Mouse (Mus musculus) MEL (cell line): Measurements from ENCODE around the gene Ifitm6. TPM values are rescaled to one million over a fixed set of nuclear protein-coding genes. Genes with fewer than 3 reads are reported as not detected.

Source experiments
- DNase-seq: peaks from one replicate; pipeline ENCODE4 v3.0.0; 2011; ENCODE audit warnings: low read depth, low spot score
- H3K27ac ChIP-seq: 2 replicates; pipeline ENCODE4 v1.5.1; 2012; ENCODE audit warnings: low read depth, mild to moderate bottlenecking, control low read depth, low read length, moderate library complexity; ENCODE audit not compliant: control insufficient read depth
- H3K27me3 ChIP-seq, 2 experiments: fragments of 150-350 bp in 1 of 2; sonication (generic) in 1 of 2; 2 replicates each; pipeline ENCODE4 v1.6.1; 2012; ENCODE audit warnings: low read length in 2 of 2, mild to moderate bottlenecking in 2 of 2, improper control_type of control experiment in 1 of 2, moderate library complexity in 1 of 2; ENCODE audit not compliant: insufficient read depth in 2 of 2, control insufficient read depth in 1 of 2
- H3K36me3 ChIP-seq, 2 experiments: 2 replicates each; pipeline ENCODE4 v1.6.1; 2012 to 2014; ENCODE audit warnings: low read length in 2 of 2, improper control_type of control experiment in 1 of 2, inconsistent platforms in 1 of 2, mild to moderate bottlenecking in 1 of 2; ENCODE audit not compliant: insufficient read depth in 2 of 2, control insufficient read depth in 1 of 2
- H3K4me1 ChIP-seq, 2 experiments: fragments of 150-350 bp in 1 of 2; sonication (generic) in 1 of 2; 2 replicates each; pipeline ENCODE4 v1.6.1; 2012; ENCODE audit warnings: low read length in 2 of 2, improper control_type of control experiment in 1 of 2, mild to moderate bottlenecking in 1 of 2; ENCODE audit not compliant: insufficient read depth in 2 of 2, control insufficient read depth in 1 of 2
- H3K4me3 ChIP-seq, 2 experiments: fragments of 150-350 bp in 1 of 2; sonication (generic) in 1 of 2; 2 replicates each; pipeline ENCODE4 v1.5.1; 2012; ENCODE audit warnings: low read depth in 2 of 2, low read length in 2 of 2, mild to moderate bottlenecking in 2 of 2, moderate library complexity in 2 of 2, control low read depth in 1 of 2, improper control_type of control experiment in 1 of 2; ENCODE audit not compliant: control insufficient read depth in 1 of 2, insufficient read depth in 1 of 2
- H3K79me2 ChIP-seq: 2 replicates; pipeline ENCODE4 v1.6.1; 2012; ENCODE audit warnings: mild to moderate bottlenecking, low read length, moderate library complexity; ENCODE audit not compliant: control insufficient read depth, poor library complexity, insufficient read depth
- H3K9ac ChIP-seq: 2 replicates; pipeline ENCODE4 v1.6.1; 2012; ENCODE audit warnings: low read depth, mild to moderate bottlenecking, control low read depth, low read length, moderate library complexity; ENCODE audit not compliant: control insufficient read depth, poor library complexity, severe bottlenecking
- H3K9me3 ChIP-seq: fragments of 150-350 bp; sonication (generic); replicated peaks from 2 replicates; pipeline ENCODE4 v1.6.1; 2012; ENCODE audit warnings: mild to moderate bottlenecking, low read length, improper control_type of control experiment, moderate library complexity; ENCODE audit not compliant: insufficient read depth
- CHD1 ChIP-seq: IDR thresholded peaks from 2 replicates; pipeline ENCODE4 v1.6.1; 2012; ENCODE audit warnings: low read depth, mild to moderate bottlenecking, inconsistent platforms, low read length, improper control_type of control experiment
- CHD2 ChIP-seq: IDR thresholded peaks from 2 replicates; pipeline ENCODE4 v1.6.1; 2011; ENCODE audit warnings: low read length, improper control_type of control experiment
- CTCF ChIP-seq, 3 experiments: IDR thresholded peaks in 2 of 3; conservative IDR thresholded peaks in 1 of 3; 2 replicates each; pipeline ENCODE4 v1.5.1; 2011 to 2012; ENCODE audit warnings: low read length in 3 of 3, low read depth in 2 of 3, mild to moderate bottlenecking in 2 of 3, improper control_type of control experiment in 1 of 3, inconsistent platforms in 1 of 3, mixed read lengths in 1 of 3, moderate library complexity in 1 of 3; ENCODE audit not compliant: control insufficient read depth in 1 of 3, insufficient read depth in 1 of 3, poor library complexity in 1 of 3, severe bottlenecking in 1 of 3
- E2F4 ChIP-seq: IDR thresholded peaks from 2 replicates; pipeline ENCODE4 v1.6.1; 2011; ENCODE audit warnings: low read depth, low read length, improper control_type of control experiment, borderline replicate concordance
- EP300 ChIP-seq, 2 experiments: IDR thresholded peaks; 2 replicates each; pipeline ENCODE4 v1.6.1; 2011; ENCODE audit warnings: improper control_type of control experiment in 2 of 2, low read length in 2 of 2, low read depth in 1 of 2, mild to moderate bottlenecking in 1 of 2
- GABPA ChIP-seq: IDR thresholded peaks from 2 replicates; pipeline ENCODE4 v1.6.1; 2012; ENCODE audit warnings: low read depth, mild to moderate bottlenecking, inconsistent platforms, low read length, improper control_type of control experiment, moderate library complexity
- GATA1 ChIP-seq: IDR thresholded peaks from 2 replicates; pipeline ENCODE4 v1.6.1; 2011; ENCODE audit warnings: low read depth, low read length, improper control_type of control experiment
- HCFC1 ChIP-seq: IDR thresholded peaks from 2 replicates; pipeline ENCODE4 v1.6.1; 2012; ENCODE audit warnings: low read depth, mild to moderate bottlenecking, inconsistent platforms, low read length, improper control_type of control experiment, moderate library complexity
- JUND ChIP-seq: IDR thresholded peaks from 2 replicates; pipeline ENCODE4 v1.6.1; 2011; ENCODE audit warnings: low read depth, mild to moderate bottlenecking, improper control_type of control experiment, low read length
- MEF2A ChIP-seq: IDR thresholded peaks from 2 replicates; pipeline ENCODE4 v1.6.1; 2014; ENCODE audit warnings: low read depth, mild to moderate bottlenecking, inconsistent platforms, low read length, improper control_type of control experiment; ENCODE audit not compliant: poor library complexity, insufficient replicate concordance, severe bottlenecking; ENCODE audit errors: extremely low read depth
- MXI1 ChIP-seq: IDR thresholded peaks from 2 replicates; pipeline ENCODE4 v1.6.1; 2011; ENCODE audit warnings: mild to moderate bottlenecking, low read depth, low read length, improper control_type of control experiment
- MYC ChIP-seq: IDR thresholded peaks from 2 replicates; pipeline ENCODE4 v1.6.1; 2011; ENCODE audit warnings: low read depth, mild to moderate bottlenecking, low read length, improper control_type of control experiment, moderate library complexity
- NRF1 ChIP-seq: IDR thresholded peaks from 2 replicates; pipeline ENCODE4 v1.6.1; 2014; ENCODE audit warnings: low read depth, mild to moderate bottlenecking, inconsistent platforms, low read length, improper control_type of control experiment, moderate library complexity; ENCODE audit not compliant: poor library complexity, insufficient read depth, severe bottlenecking
- RAD21 ChIP-seq: IDR thresholded peaks from 2 replicates; pipeline ENCODE4 v1.6.1; 2011; ENCODE audit warnings: mild to moderate bottlenecking, low read depth, low read length, improper control_type of control experiment
- RCOR1 ChIP-seq: IDR thresholded peaks from 2 replicates; pipeline ENCODE4 v1.6.1; 2012; ENCODE audit warnings: low read depth, mild to moderate bottlenecking, inconsistent platforms, low read length, improper control_type of control experiment
- SIN3A ChIP-seq: IDR thresholded peaks from 2 replicates; pipeline ENCODE4 v1.6.1; 2012; ENCODE audit warnings: low read length, improper control_type of control experiment, inconsistent platforms
- TAL1 ChIP-seq: IDR thresholded peaks from 2 replicates; pipeline ENCODE4 v1.6.1; 2012; ENCODE audit warnings: mild to moderate bottlenecking, inconsistent platforms, low read length, moderate library complexity, mixed read lengths
- TCF12 ChIP-seq: IDR thresholded peaks from 2 replicates; pipeline ENCODE4 v1.6.1; 2014; ENCODE audit warnings: low read depth, mild to moderate bottlenecking, inconsistent platforms, low read length, improper control_type of control experiment, moderate library complexity
- USF2 ChIP-seq, 2 experiments: IDR thresholded peaks; 2 replicates each; pipeline ENCODE4 v1.6.1; 2011 to 2012; ENCODE audit warnings: improper control_type of control experiment in 2 of 2, low read length in 2 of 2, borderline replicate concordance in 1 of 2, inconsistent platforms in 1 of 2, low read depth in 1 of 2, mild to moderate bottlenecking in 1 of 2; ENCODE audit not compliant: insufficient read depth in 1 of 2
- ZKSCAN1 ChIP-seq: IDR thresholded peaks from 2 replicates; pipeline ENCODE4 v1.6.1; 2012; ENCODE audit warnings: low read depth, mild to moderate bottlenecking, inconsistent platforms, low read length, improper control_type of control experiment, moderate library complexity
- ZMIZ1 ChIP-seq: IDR thresholded peaks from 2 replicates; pipeline ENCODE4 v1.6.1; 2012; ENCODE audit warnings: low read depth, mild to moderate bottlenecking, inconsistent platforms, low read length, improper control_type of control experiment, moderate library complexity
- ZNF384 ChIP-seq: IDR thresholded peaks from 2 replicates; pipeline ENCODE4 v1.6.1; 2012; ENCODE audit warnings: low read depth, mild to moderate bottlenecking, inconsistent platforms, low read length, improper control_type of control experiment
- polyA plus RNA-seq, 2 experiments: library from polyadenylated mRNA; stranded (reverse) in 1 of 2; unstranded in 1 of 2; fragments of >175 nt in 1 of 2; fragments of >200 nt in 1 of 2; gene quantifications; 2 replicates each; pipeline versions ENCODE4 v1.2.1 to v1.2.4; 2012; ENCODE audit warnings: low replicate concordance in 2 of 2, low read depth in 1 of 2; ENCODE audit not compliant: insufficient read length in 2 of 2, insufficient read depth in 1 of 2, missing spikeins in 1 of 2
- total RNA-seq: library from RNA; depleted of rRNA; stranded (reverse); fragments of 300-350 nt; gene quantifications from 2 replicates; pipeline ENCODE4 v1.2.3, GENCODE M21; 2012

Ifitm6 gene
- total and polyA plus RNA-seq, 3 experiments, result not detected

DNA sequence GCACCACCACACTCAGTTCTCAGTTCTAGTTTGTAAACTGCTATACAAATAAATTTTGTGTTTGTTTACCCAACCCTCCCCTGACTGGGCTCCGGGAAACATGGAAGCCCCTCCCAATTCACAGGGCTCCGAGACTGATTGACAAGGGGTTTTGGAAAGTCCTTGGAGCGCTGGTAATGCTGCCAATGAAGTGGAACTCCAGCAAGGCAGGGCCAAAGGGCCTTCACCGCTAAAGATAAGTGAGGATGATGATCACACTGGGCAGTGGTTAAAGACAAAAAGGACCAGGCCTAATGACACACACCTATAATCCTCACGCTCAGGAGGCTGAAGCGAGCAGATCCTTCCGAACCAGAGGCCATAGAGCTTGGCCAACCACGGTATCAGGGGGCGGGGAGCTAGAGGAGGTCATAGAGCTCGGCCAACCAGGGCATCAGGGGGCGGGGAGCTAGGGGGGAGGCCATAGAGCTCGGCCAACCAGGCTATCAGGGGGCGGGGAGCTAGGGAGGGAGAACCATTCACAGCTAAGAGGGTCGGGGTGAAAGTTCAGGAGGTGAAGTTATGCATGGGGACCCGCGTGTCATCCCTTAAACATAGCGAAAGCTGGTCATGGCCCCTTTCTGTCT lies 33.4 kb upstream of the Ifitm6 start:
- Histone ChIP-seq H3K9ac (no peak overlapping the region), H3K27ac (no peak overlapping the region), H3K36me3 (0 out of 4 replicates have a peak, but pooled peaks cover 0 to 3% of the 10 kb centered on the region in 2 experiments), H3K27me3 (no peaks in the 10 kb centered on the region), H3K4me3 (no peak overlapping the region), H3K9me3 (no peaks in the 10 kb centered on the region), H3K4me1 (peaks cover 0 to 12% of the 10 kb centered on the region in 2 experiments; a peak in 3 of 4 replicates), H3K79me2 (no peaks in the 10 kb centered on the region)
- no peak for TF ChIP-seq NRF1
- no peak for TF ChIP-seq ZMIZ1
- TF ChIP-seq MYC, result no peak
- TF ChIP-seq CHD1, result no peak
- TF ChIP-seq USF2 (IDR thresholded peaks at IDR 0.05; ENCODE audit: borderline replicate concordance in 1 of 2, insufficient read depth in 1 of 2, low read depth in 1 of 2, low read length in 2 of 2), result no peak
- TF ChIP-seq TCF12, result no peak
- no peak for TF ChIP-seq CTCF (IDR thresholded peaks at IDR 0.05 in 2 of 3, conservative IDR thresholded peaks at IDR 0.05 in 1 of 3; ENCODE audit: control insufficient read depth in 1 of 3, insufficient read depth in 1 of 3, low read depth in 2 of 3, low read length in 3 of 3, poor library complexity in 1 of 3, severe bottlenecking in 1 of 3)
- TF ChIP-seq ZNF384, result no peak
- no peak for TF ChIP-seq RCOR1
- TF ChIP-seq HCFC1, result no peak
- TF ChIP-seq ZKSCAN1, result no peak
- TF ChIP-seq MEF2A, result no peak
- TF ChIP-seq TAL1, result no peak
- no peak for TF ChIP-seq GABPA
- no peak for DNase-seq

DNA sequence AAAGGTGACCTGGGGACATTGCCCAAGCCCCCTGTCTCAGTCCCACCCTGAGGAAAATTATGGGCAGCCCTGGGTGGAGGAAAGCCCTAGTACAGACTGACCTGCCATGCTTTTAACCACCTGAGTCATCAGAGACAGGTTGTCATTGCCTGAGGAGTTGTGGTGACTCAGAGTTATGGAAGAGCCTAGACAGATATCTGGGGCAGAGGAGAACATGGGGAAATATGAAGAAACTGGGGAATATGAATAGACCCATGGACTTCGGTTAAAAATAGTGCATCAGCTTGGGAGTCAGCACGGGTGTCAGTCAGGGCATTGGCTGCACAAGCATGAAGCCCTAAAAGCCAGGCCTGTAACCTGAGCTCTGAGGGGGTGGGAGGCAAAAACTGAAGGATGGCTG lies 31.6 kb upstream of the Ifitm6 start:
- Histone ChIP-seq H3K27me3 (no peaks in the 10 kb centered on the region), H3K79me2 (no peaks in the 10 kb centered on the region)
- TF ChIP-seq RAD21 (no peak), GATA1 (no peak), EP300 (IDR thresholded peaks at IDR 0.05; ENCODE audit: low read depth in 1 of 2, low read length in 2 of 2) (no peak), USF2 (IDR thresholded peaks at IDR 0.05; ENCODE audit: borderline replicate concordance in 1 of 2, insufficient read depth in 1 of 2, low read depth in 1 of 2, low read length in 2 of 2) (no peak), E2F4 (no peak), MYC (no peak), JUND (no peak), CHD2 (no peak), NRF1 (no peak), MXI1 (no peak), SIN3A (no peak), GABPA (no peak)

More for the DNA sequence above, 31.6 kb upstream of the Ifitm6 start:
- no peak for DNase-seq
- H3K4me1 ChIP-seq, result peaks cover 0 to 12% of the 10 kb centered on the region in 2 experiments; a peak in 3 of 4 replicates
- H3K36me3 ChIP-seq, result 0 out of 4 replicates have a peak, but pooled peaks cover 0 to 3% of the 10 kb centered on the region in 2 experiments
- H3K9me3 ChIP-seq, result no peaks in the 10 kb centered on the region
- H3K9ac ChIP-seq, result no peak overlapping the region
- H3K27ac ChIP-seq, result no peak overlapping the region
- H3K4me3 ChIP-seq, result no peak overlapping the region
